Mouse (Mus musculus) forebrain, embryonic 15.5 days (tissue): ENCODE measurements at regions not wholly inside any gene's neighbourhood (a gene's known extent, or its start where the extent isn't known, plus 50 kb on each side); places are given as distances from the start of the nearest gene placed in this dataset.
A peak's percentile ranks its signal among the peaks of the same experiment; 100 is the strongest.

Experiments
- ATAC-seq: fragments of 200-750 bp; cut with Nextera tagmentation; replicated peaks from 2 replicates; pipeline ENCODE4 v1.8.0; 2017; ENCODE audit warnings: mild to moderate bottlenecking, moderate TSS enrichment, moderate library complexity
- H3K27ac ChIP-seq: fragments of 300-500 bp; sonication (generic); replicated peaks from 2 replicates; pipeline ENCODE4 v1.5.1; 2015; ENCODE audit warnings: mild to moderate bottlenecking, inconsistent platforms
- H3K27me3 ChIP-seq: fragments of 300-500 bp; sonication (generic); 2 replicates; pipeline ENCODE4 v1.6.1; 2015; ENCODE audit warnings: inconsistent platforms
- H3K36me3 ChIP-seq: fragments of 300-500 bp; sonication (generic); 2 replicates; pipeline ENCODE4 v1.6.1; 2015; ENCODE audit warnings: mild to moderate bottlenecking, inconsistent platforms
- H3K4me1 ChIP-seq: fragments of 300-500 bp; sonication (generic); 2 replicates; pipeline ENCODE4 v1.6.1; 2015; ENCODE audit warnings: inconsistent platforms
- H3K4me2 ChIP-seq: fragments of 300-500 bp; sonication (generic); replicated peaks from 2 replicates; pipeline ENCODE4 v1.6.1; 2015; ENCODE audit warnings: mild to moderate bottlenecking, inconsistent platforms
- H3K4me3 ChIP-seq: fragments of 300-500 bp; sonication (generic); 2 replicates; pipeline ENCODE4 v1.5.1; 2015; ENCODE audit warnings: mild to moderate bottlenecking, inconsistent platforms
- H3K9ac ChIP-seq: fragments of 300-500 bp; sonication (generic); replicated peaks from 2 replicates; pipeline ENCODE4 v1.6.1; 2015; ENCODE audit warnings: mild to moderate bottlenecking, inconsistent platforms
- H3K9me3 ChIP-seq: fragments of 300-500 bp; sonication (generic); 2 replicates; pipeline ENCODE4 v1.6.1; 2016; ENCODE audit warnings: inconsistent platforms
- whole genome bisulfite sequencing: fragments of 180-500 bp; shearing (Covaris S2); methylation state at CpG from one replicate; pipeline ENCODE4 v1.1.7; 2015; ENCODE audit warnings: mixed read lengths; 5-methylcytosine and 5-hydroxymethylcytosine counted together

GRCm38 (mm10) chr1:143911230-143911629 is 92.7 kb downstream of the Rgs2 start:
- no peak for ATAC-seq
- Histone ChIP-seq H3K4me3 (no peak overlapping the region), H3K9ac (no peak overlapping the region), H3K4me2 (no peak overlapping the region), H3K27ac (no peak overlapping the region), H3K27me3 (no peaks in the 10 kb centered on the region), H3K36me3 (no peaks in the 10 kb centered on the region), H3K4me1 (no peaks in the 10 kb centered on the region), H3K9me3 (no peaks in the 10 kb centered on the region)
- 78% methylated on average over 3 of the region's 3 CpGs for WGBS

GRCm38 (mm10) chr1:143910530-143910929 is 93.4 kb downstream of the Rgs2 start:
- Histone ChIP-seq H3K36me3 (no peaks in the 10 kb centered on the region), H3K27ac (no peak overlapping the region), H3K4me2 (no peak overlapping the region), H3K4me1 (no peaks in the 10 kb centered on the region), H3K27me3 (no peaks in the 10 kb centered on the region), H3K9me3 (no peaks in the 10 kb centered on the region), H3K9ac (no peak overlapping the region), H3K4me3 (no peak overlapping the region)
- no peak for ATAC-seq

- no peaks in the 10 kb centered on the region for H3K4me1 ChIP-seq
- no peak for ATAC-seq
- H3K36me3 ChIP-seq, result no peaks in the 10 kb centered on the region
- H3K27ac ChIP-seq, result no peak overlapping the region
- no peak overlapping the region for H3K4me2 ChIP-seq
- no peaks in the 10 kb centered on the region for H3K27me3 ChIP-seq
- WGBS, result 83% methylated on average over 6 of the region's 6 CpGs
- H3K4me3 ChIP-seq, result no peak overlapping the region
- H3K9me3 ChIP-seq, result no peaks in the 10 kb centered on the region
- H3K9ac ChIP-seq, result no peak overlapping the region
Measured at GRCm38 (mm10) chr1:143907312-143907711, 96.6 kb downstream of the Rgs2 start.

GRCm38 (mm10) chr1:143906881-143907280 is 97.1 kb downstream of the Rgs2 start:
- Histone ChIP-seq H3K9me3 (no peaks in the 10 kb centered on the region), H3K9ac (no peak overlapping the region), H3K36me3 (no peaks in the 10 kb centered on the region), H3K27ac (no peak overlapping the region), H3K4me2 (no peak overlapping the region), H3K4me1 (no peaks in the 10 kb centered on the region), H3K27me3 (no peaks in the 10 kb centered on the region), H3K4me3 (no peak overlapping the region)
- ATAC-seq, result no peak

- H3K4me3 ChIP-seq, result no peak overlapping the region
- H3K9me3 ChIP-seq, result no peaks in the 10 kb centered on the region
- no peaks in the 10 kb centered on the region for H3K36me3 ChIP-seq
- H3K9ac ChIP-seq, result no peak overlapping the region
- H3K27me3 ChIP-seq, result no peaks in the 10 kb centered on the region
- no peaks in the 10 kb centered on the region for H3K4me1 ChIP-seq
- ATAC-seq, result peak; percentile 97
- WGBS, result 52% methylated on average over 3 of the region's 3 CpGs
- no peak overlapping the region for H3K4me2 ChIP-seq
- H3K27ac ChIP-seq, result no peak overlapping the region
Measured at GRCm38 (mm10) chr1:143903985-143904384, 100.0 kb downstream of the Rgs2 start.

GRCm38 (mm10) chr1:143903234-143903633 is 100.7 kb downstream of the Rgs2 start:
- no peak for ATAC-seq
- Histone ChIP-seq H3K27me3 (no peaks in the 10 kb centered on the region), H3K36me3 (no peaks in the 10 kb centered on the region), H3K4me2 (no peak overlapping the region), H3K9ac (no peak overlapping the region), H3K9me3 (no peaks in the 10 kb centered on the region), H3K4me1 (no peaks in the 10 kb centered on the region), H3K27ac (no peak overlapping the region), H3K4me3 (no peak overlapping the region)
- 74% methylated on average over 5 of the region's 5 CpGs for WGBS

GRCm38 (mm10) chr1:143901127-143901920 is 102.6 kb downstream of the Rgs2 start:
- H3K36me3 ChIP-seq, result no peaks in the 10 kb centered on the region
- no peaks in the 10 kb centered on the region for H3K9me3 ChIP-seq
- H3K4me2 ChIP-seq, result no peak overlapping the region
- H3K9ac ChIP-seq, result no peak overlapping the region
- no peak for ATAC-seq
- 92% methylated on average over 6 of the region's 6 CpGs for WGBS
- no peaks in the 10 kb centered on the region for H3K27me3 ChIP-seq
- no peak overlapping the region for H3K27ac ChIP-seq
- H3K4me3 ChIP-seq, result no peak overlapping the region
- H3K4me1 ChIP-seq, result no peaks in the 10 kb centered on the region

- H3K36me3 ChIP-seq, result no peaks in the 10 kb centered on the region
- no peak for ATAC-seq
- no peaks in the 10 kb centered on the region for H3K9me3 ChIP-seq
- H3K4me3 ChIP-seq, result no peak overlapping the region
- 91% methylated on average over 2 of the region's 2 CpGs for WGBS
- no peaks in the 10 kb centered on the region for H3K27me3 ChIP-seq
- H3K27ac ChIP-seq, result no peak overlapping the region
- H3K9ac ChIP-seq, result no peak overlapping the region
- H3K4me1 ChIP-seq, result no peaks in the 10 kb centered on the region
- no peak overlapping the region for H3K4me2 ChIP-seq
Measured at GRCm38 (mm10) chr1:143888510-143888909, 111.4 kb downstream of the Uchl5 start.

GRCm38 (mm10) chr1:143888065-143888464 is 111.0 kb downstream of the Uchl5 start:
- no peak for ATAC-seq
- Histone ChIP-seq H3K4me2 (no peak overlapping the region), H3K4me3 (no peak overlapping the region), H3K9me3 (no peaks in the 10 kb centered on the region), H3K4me1 (no peaks in the 10 kb centered on the region), H3K9ac (no peak overlapping the region), H3K36me3 (no peaks in the 10 kb centered on the region), H3K27ac (no peak overlapping the region), H3K27me3 (no peaks in the 10 kb centered on the region)
- WGBS, result 88% methylated on average over 5 of the region's 5 CpGs

GRCm38 (mm10) chr1:143886014-143886413 is 108.9 kb downstream of the Uchl5 start:
- no peaks in the 10 kb centered on the region for H3K4me1 ChIP-seq
- H3K4me2 ChIP-seq, result no peak overlapping the region
- no peak overlapping the region for H3K27ac ChIP-seq
- WGBS, result 79% methylated on average over 1 of the region's 1 CpGs
- H3K36me3 ChIP-seq, result no peaks in the 10 kb centered on the region
- H3K4me3 ChIP-seq, result no peak overlapping the region
- ATAC-seq, result no peak
- no peaks in the 10 kb centered on the region for H3K27me3 ChIP-seq
- H3K9me3 ChIP-seq, result no peaks in the 10 kb centered on the region
- no peak overlapping the region for H3K9ac ChIP-seq

GRCm38 (mm10) chr1:143881192-143881591 is 104.1 kb downstream of the Uchl5 start:
- Histone ChIP-seq H3K36me3 (no peaks in the 10 kb centered on the region), H3K4me2 (no peak overlapping the region), H3K9ac (no peak overlapping the region), H3K9me3 (no peaks in the 10 kb centered on the region), H3K27me3 (no peaks in the 10 kb centered on the region), H3K4me3 (no peak overlapping the region), H3K4me1 (no peaks in the 10 kb centered on the region), H3K27ac (no peak overlapping the region)
- WGBS, result 63% methylated on average over 6 of the region's 6 CpGs
- ATAC-seq, result no peak; the same call in 1 of the 2 replicates

GRCm38 (mm10) chr1:143879622-143880021 is 102.5 kb downstream of the Uchl5 start:
- H3K4me3 ChIP-seq, result no peak overlapping the region
- no peak overlapping the region for H3K9ac ChIP-seq
- WGBS, result 92% methylated on average over 5 of the region's 5 CpGs
- H3K27me3 ChIP-seq, result no peaks in the 10 kb centered on the region
- H3K4me1 ChIP-seq, result no peaks in the 10 kb centered on the region
- H3K27ac ChIP-seq, result no peak overlapping the region
- H3K36me3 ChIP-seq, result no peaks in the 10 kb centered on the region
- ATAC-seq, result no peak
- H3K9me3 ChIP-seq, result no peaks in the 10 kb centered on the region
- no peak overlapping the region for H3K4me2 ChIP-seq

- Histone ChIP-seq H3K9ac (no peak overlapping the region), H3K27me3 (no peaks in the 10 kb centered on the region), H3K4me1 (no peaks in the 10 kb centered on the region), H3K4me2 (no peak overlapping the region), H3K27ac (no peak overlapping the region), H3K9me3 (no peaks in the 10 kb centered on the region), H3K4me3 (no peak overlapping the region), H3K36me3 (no peaks in the 10 kb centered on the region)
- 39% methylated on average over 2 of the region's 2 CpGs for WGBS
- ATAC-seq, result 0 out of 2 replicates have a peak, but pooled peaks have one; percentile 16
Measured at GRCm38 (mm10) chr1:143878266-143878665, 101.2 kb downstream of the Uchl5 start.
